Mouse (Mus musculus): ENCODE measurements around the gene Crlf1. TPM values are rescaled to one million over a fixed set of nuclear protein-coding genes. Genes with fewer than 3 reads are reported as not detected.
A peak's percentile ranks its signal among the peaks of the same experiment; 100 is the strongest.
"Not testable (repeated sequence)": the region's sequence is repeated elsewhere in the genome, so short reads cannot be mapped to it uniquely, and the experiment has no call there.

Gene Crlf1
- total RNA-seq, 2 experiments from 2014 or later, result not detected

DNA sequence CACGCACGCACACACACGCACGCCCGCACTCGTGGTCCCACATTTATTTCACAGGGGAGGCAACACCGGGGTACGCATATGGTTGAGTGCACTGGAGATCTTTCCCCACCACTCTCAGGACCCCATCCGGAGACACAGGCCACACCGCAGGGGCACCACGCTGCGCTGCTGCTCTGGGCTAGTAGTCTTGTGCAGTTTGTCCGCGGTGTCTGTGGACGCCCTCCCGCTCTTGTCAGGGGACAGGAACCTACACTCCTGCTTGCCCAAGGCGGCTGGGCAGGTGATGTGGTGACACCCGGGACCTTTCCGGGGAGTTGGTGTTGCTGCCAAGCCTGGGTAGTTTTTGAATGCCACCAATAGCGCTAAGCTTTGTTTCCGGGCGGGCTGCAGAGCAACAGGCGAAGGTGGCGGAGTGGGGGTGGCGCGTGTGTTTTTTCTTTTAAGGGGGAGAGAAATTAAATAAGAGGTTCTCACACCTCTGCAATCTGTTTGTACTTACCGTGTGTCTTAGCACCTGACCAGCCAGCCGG lies 1.5 kb downstream of the Crlf1 start:
- peak; percentile 15; the same call in 1 of the 2 replicates for ATAC-seq (replicated peaks; ENCODE audit: poor library complexity, severe bottlenecking)

DNA sequence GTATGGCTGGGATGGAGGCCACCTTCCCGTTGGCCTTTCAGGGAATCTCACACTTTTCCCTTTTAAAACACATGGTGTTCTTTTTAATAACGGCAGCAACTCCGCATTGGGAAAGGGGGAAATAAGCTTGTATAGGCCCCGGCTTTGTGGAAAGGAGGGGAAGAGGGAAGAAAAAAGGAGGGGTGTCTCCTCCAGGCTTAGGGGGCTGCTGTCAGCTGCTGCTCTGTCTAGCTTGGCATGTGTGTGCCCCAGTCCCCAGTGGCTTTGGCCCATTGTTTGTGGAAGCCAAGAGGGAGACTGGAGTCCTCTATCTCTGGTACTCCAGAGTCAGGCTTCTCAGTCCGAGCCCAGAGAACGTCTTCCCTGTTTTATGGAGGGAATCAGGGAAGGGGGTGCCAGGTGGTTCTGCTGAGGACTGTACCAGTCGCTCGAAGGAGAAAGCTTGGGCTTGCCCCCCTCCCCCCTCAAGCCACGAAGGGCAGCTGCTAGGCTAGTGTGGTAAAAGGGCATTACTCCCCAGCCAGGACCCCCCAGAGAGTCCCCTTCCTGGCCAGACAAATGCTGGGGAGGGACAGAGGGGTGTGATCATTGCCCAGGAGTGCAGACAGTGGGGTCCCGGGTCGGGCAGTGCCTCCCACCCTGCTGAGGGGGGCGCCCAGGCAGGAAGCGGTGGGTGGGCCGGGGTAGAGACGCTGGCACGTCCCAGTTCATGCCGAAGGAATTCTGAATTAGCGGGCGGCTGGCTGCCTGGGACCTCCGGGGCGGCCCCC lies 2.2 kb downstream of the Crlf1 start:
- no peak for ATAC-seq (replicated peaks; ENCODE audit: poor library complexity, severe bottlenecking)

DNA sequence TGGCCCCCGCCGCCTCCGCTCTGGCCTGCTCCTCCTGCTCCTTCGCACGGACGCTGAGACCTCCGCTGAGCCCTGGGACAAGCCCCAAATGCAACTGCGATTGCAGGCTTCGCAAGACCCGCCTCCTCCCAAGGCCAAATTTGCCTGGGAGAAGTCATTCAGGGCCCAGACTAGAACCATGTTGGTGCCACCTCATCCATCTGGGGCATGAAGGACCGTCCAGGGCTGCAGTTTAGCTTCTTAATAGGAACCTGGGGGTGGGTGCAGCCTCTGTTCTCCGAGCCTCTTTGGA lies 2.8 kb downstream of the Crlf1 start:
- no peak for ATAC-seq (replicated peaks; ENCODE audit: poor library complexity, severe bottlenecking)

DNA sequence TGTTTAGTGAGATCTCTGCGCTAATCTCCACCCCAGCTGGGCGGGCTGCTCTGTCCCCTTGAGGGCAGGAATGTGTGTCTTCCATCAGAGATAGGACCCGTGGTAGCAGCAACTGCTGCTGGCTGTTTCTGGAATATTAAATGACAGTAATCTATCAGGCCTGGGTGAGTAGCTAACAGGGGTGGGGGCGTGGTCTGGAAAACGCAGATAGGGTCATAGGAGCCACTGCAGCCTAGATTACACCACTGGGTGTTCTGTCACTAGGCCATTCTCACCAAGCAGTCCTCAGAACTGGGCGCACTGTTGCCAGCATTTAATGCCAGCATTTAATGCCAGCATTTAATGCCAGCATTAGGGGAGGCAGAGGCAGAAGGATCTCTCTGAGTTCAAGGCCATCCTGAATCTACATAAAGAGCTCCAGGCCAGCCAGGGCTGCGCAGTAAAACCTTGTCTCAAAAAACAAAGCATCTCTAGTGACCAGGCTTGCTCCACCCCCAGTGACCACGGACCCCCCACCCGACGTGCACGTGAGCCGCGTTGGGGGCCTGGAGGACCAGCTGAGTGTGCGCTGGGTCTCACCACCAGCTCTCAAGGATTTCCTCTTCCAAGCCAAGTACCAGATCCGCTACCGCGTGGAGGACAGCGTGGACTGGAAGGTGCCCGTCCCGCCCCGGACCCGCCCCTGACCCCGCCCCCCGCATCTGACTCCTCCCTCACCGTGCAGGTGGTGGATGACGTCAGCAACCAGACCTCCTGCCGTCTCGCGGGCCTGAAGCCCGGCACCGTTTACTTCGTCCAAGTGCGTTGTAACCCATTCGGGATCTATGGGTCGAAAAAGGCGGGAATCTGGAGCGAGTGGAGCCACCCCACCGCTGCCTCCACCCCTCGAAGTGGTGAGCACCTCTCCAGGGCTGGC lies 7.7 kb downstream of the Crlf1 start:
- ATAC-seq (replicated peaks; ENCODE audit: poor library complexity, severe bottlenecking), result peak; percentile 37

DNA sequence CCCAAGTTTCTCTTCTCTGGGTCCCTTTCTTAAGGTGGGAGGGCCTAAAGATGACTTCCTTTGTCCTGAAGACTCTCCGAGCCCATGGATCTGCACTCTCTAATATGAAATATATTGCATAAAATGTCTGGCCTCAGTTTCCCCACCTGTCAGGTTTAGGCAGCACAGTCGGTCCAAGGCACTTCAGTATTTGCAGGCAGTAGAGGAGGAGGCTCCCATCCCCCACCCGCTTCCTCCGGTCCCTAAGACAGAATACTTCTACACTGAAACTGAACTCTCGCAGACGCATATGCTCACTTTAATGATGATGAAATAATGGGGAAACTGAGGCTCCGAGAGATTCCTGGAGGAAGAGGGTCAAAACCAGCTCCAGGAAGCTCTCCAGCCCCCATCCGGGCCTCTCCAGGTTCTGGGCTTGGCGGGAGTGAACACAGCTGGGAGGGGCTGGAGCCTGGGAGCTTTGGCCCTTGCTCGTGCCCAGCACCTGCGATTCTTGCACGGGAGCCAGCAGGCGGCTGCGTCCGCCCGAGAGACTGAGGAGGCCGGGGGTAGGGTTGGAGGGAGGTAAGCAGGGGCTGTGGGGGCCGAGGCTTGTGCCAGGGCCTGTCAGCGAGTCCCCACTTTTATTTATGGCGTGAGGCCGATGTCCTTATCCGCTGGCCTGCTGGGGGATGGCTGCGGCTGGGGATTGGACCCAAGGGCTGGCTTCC lies 9.0 kb downstream of the Crlf1 start:
- no peak for ATAC-seq (replicated peaks; ENCODE audit: poor library complexity, severe bottlenecking)

DNA sequence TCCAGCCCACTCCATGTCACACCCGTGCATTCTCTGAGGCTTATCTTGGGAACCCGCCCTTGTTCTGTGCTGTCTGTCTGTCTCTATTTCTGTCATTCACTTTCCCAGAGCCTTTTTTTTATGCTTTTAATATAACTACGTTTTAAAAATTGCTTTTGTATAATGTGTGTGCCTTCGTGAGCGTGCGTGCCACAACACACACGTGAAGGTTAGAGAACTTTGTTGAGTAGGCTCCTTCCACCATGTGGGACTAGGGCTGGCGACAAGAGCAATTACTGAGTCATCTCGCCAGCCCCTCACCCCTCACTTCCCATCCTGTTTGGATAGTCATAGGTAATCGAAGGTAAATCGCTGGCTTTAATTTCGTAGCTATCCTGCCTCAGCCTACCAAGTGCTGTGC lies 9.6 kb downstream of the Crlf1 start:
- ATAC-seq (replicated peaks; ENCODE audit: poor library complexity, severe bottlenecking), result no peak

DNA sequence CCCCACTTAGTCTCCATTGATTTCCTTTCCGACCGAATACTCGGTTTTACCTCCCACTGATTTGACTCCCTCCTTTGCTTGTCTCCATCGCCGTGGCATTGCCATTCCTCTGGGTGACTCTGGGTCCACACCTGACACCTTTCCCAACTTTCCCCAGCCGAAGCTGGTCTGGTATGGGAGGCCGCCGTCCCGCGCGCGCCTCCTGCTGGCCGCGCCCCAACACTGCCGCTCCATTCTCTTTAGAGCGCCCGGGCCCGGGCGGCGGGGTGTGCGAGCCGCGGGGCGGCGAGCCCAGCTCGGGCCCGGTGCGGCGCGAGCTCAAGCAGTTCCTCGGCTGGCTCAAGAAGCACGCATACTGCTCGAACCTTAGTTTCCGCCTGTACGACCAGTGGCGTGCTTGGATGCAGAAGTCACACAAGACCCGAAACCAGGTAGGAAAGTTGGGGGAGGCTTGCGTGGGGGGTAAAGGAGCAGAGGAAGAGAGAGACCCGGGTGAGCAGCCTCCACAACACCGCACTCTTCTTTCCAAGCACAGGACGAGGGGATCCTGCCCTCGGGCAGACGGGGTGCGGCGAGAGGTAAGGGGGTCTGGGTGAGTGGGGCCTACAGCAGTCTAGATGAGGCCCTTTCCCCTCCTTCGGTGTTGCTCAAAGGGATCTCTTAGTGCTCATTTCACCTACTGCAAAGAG lies 10.2 kb downstream of the Crlf1 start:
- peak; percentile 32 for ATAC-seq (replicated peaks; ENCODE audit: poor library complexity, severe bottlenecking)

DNA sequence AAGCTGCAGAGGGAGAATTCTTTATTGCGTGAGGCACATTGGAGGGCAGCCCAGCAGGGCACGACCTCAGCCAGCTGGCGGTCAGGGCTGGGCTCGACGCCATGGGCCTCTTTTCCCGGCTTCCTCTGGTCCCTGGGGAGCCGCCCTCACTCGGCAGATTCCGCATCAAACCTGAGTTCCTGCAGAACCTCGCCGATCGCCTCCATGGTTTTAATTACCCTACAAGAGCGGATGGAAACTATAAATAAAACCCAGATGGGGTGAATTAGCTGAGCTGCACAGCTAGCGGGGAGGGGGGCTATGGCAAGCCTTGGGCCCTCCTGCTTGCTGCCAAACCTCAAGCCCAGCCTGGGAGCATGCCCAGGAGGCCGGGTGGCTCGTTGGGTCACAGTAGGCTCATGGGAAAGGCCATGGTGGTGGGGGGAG lies 11.3 kb downstream of the Crlf1 start:
- no peak for ATAC-seq (replicated peaks; ENCODE audit: poor library complexity, severe bottlenecking)

DNA sequence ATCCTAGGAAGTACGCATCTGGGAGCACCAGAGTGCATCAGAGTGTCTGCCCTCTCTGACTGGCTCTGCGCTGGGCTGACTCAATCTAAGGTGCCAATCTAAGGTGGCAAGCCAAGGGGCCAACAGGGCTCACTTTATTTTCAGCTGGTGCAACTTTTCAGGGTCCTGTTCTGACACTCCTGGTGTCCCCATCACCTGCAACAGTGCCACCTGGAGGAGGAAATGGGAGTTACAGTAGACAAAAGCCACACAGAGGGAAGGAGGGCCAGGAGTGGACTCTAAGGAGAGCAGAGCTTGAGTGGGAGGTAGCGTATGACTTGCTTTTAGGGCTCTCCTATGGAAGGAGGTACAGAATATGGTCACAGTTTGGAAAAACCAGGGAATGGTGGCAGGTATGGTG lies 11.9 kb downstream of the Crlf1 start:
- ATAC-seq (replicated peaks; ENCODE audit: poor library complexity, severe bottlenecking), result peak; percentile 36; the same call in 1 of the 2 replicates

DNA sequence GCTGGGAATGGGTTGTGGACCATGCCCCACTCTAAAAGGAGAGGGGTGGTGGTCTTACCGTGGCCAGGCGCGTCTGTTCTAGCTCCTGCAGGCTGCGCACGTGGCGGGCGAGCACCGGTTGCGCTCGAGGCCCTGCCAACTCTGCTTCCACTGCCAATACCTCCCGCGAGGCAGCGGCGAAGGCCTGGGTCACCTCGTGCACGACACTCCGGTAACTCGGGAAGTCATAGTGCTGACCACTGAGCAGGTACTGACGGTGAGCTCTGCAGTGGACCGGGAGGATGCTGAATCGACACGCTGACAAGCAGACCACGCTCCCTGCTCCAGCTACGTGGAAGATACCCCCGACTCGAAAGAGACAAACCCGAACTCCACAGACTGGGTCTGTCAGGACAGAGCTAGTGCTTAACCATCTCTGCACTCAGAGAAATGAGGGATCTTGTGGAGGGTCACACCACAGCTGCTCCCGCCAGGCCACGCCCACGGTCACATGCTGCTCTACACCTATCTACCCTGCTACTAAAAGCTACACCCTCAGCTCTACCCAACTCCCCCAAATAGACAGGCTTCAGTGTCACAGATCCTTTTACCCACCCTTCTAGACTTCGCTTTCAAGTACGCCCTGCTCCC lies 12.9 kb downstream of the Crlf1 start:
- ATAC-seq (replicated peaks; ENCODE audit: poor library complexity, severe bottlenecking), result peak; percentile 7; the same call in 1 of the 2 replicates

DNA sequence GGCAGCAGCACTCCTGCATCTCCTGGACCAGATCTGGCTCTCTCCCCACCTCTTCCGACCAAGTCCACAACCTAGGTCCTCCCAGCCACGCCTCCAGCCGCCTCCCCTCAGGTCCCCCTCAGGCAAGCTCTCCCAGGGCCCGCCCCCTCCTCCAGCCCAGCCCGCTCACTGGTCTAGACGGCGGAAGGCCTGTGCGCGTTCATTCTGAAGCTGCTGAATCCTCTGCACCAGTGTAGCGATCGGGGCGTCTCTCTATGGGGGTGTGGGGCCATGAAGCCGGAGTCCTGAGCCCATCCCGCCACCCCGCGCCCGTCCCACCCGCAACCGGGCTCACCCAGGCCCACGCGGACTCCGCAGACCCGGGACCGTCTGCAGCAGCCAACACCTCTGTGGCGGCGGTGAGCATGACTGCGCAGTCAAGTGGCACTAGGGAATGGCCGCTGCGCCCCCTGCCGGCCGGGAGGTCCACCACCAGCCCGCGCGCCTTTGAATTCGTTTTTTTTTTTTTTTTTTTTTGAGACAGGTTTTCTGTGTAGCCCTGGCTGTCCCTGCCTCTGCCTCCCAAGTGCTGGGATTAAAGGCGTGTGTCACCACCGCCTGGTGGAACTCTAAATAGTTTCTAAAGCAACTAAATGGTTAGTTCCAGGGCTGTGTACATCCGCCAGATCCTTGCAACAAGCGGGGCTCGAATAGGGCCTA lies 13.5 kb downstream of the Crlf1 start, which contains the start of gene Rex1bd:
TSS of gene Rex1bd (minus strand) at position 425 of the 699 bp plus-strand sequence.
- peak; percentile 67 for ATAC-seq (replicated peaks; ENCODE audit: poor library complexity, severe bottlenecking)

DNA sequence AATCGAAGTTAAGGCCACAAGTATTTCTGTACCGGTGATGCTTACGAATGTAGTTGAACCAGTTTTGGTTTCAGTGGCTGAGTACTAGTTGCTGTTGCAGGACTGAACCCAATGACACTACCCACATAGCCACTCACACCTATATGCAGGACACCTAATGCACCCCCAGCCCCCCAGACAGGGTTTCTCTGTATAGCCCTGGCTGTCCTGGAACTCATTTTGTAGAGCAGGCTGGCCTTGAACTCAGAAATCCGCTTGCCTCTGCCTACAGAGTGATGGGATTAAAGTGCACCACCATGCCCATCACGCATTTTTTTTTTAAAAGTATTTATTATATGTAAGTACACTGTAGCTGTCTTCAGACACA lies 14.1 kb downstream of the Crlf1 start:
- ATAC-seq (replicated peaks; ENCODE audit: poor library complexity, severe bottlenecking), result no peak

DNA sequence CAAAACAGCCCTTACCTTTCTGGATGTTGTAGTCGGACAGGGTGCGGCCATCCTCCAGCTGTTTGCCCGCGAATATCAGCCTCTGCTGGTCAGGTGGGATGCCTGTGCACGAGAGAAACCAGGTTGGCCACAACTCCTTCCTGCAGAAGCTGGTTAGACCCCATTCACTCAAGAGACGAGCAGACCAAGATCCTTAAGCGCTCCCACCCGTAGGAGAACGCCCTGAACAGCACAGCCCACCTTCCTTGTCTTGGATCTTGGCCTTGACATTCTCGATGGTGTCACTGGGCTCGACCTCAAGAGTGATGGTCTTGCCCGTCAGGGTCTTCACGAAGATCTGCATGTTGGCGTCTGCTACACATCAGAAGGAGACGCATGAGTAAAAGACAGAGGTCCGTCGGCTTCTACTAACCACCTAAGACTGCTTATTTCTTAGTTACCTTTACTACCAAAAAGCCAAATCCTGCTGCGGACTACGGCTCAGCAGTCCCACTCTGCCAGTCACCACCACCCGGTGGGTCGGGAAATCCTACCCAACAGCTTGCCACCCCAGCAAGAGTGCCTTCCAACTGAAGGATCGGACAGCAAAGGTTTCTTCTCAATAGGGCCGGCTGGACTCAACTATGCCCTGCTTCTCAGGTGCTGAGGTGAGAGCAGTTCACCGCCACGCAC lies 16.5 kb downstream of the Crlf1 start:
- no peak for ATAC-seq (replicated peaks; ENCODE audit: poor library complexity, severe bottlenecking)

DNA sequence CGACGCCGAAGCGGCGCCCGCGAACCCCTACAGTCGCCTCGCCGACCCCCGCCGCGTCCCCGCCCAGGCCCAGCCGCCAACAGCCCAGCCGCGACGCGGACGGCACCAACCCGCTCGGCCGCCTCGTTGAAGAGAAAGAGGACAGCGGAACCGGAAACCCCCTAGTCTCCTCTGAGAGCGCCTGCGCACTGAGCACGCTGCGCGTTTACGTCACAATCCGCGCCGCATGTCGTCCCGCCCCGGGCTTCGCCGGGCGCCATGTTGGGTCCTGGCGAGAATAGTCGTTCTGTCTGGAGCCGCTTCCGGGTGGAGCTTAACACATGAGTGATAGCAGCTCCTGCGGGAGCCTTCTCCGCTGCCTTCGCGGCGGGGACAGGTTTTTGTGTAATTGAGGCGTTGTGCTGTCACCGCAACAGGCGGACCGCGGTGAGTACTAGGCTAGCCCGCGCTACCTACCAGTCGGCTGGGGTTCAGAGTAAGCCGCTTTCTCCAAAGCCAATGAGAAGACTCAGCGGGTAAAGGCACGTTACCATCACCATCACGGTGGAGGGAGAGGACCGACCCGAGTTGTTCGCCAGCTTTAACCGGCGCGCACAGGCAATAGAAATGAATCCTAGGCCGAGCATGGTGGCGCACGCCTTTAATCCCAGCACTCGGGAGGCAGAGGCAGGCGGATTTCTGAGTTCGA lies 17.4 kb downstream of the Crlf1 start, which contains the start of gene Uba52:
TSS of gene Uba52 (minus strand) at position 574 of the 688 bp plus-strand sequence.
- ATAC-seq (replicated peaks; ENCODE audit: poor library complexity, severe bottlenecking), result peak; percentile 74

DNA sequence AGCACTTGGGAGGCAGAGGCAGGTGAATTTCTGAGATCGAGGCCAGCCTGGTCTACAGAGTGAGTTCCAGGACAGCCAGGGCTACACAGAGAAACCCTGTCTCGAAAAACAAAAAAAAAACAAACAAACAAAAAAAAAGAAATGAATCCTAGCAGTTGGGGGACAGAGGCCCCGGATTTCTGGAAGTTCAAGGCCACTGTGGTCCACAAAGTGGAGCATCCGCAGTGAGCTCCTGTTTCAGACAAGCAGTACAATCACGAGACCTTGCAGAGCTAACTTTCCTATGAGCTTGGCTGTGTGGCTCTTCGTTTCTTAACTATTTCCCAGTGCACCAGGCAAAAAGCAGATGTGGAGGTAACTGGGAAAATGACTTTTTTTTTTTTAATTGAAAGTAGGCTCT lies 18.2 kb downstream of the Crlf1 start:
- not testable (repeated sequence) for ATAC-seq (replicated peaks; ENCODE audit: poor library complexity, severe bottlenecking)

DNA sequence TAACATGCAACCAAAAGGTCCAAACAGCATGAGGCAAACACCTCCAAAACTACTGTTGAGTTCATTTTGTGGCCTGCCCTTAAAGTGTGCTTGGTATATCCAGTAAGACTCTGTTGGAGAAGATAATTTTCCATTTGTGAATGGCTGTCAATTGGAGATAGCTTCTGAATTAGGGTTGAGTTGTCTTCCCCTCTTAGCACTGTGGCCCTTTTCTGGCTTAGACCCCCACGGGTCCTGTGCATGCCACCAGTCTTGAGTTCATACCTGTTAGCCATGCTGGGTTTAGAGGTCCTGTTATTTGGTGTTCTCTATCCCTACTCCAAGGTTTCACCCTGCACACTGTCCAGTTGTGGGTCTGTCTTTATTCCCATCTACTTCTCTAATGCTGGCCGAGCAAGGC lies 18.8 kb downstream of the Crlf1 start:
- no peak for ATAC-seq (replicated peaks; ENCODE audit: poor library complexity, severe bottlenecking)

DNA sequence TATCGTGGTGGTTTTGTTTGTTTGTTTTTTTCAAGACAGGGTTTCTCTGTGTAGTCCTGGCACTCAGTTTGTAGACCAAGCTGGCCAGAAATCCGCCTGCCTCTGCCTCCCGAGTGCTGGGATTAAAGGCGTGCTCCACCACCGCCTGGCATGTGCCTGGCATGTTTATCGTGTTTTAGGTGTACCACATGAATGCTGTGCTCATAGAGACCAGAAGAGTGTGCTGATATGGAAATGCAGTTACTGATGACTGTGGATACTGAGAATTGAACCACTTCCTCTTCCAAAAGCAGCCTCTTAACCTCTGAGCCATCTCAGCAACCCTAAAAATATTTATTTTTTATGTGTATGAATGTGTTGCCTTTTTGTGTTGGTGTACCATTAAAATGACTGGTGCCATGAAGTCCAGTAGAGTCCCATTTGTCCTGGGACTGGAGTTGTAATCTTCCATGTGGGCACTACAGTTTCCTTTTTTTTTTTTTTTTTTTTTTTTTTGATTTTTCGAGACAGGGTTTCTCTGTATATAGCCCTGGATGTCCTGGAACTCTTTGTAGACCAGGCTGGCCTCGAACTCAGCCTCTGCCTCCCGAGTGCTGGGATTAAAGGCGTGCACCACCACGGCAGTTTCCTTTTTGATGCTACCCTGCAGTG lies 19.4 kb downstream of the Crlf1 start:
- ATAC-seq (replicated peaks; ENCODE audit: poor library complexity, severe bottlenecking), result 0 out of 2 replicates have a peak, but pooled peaks have one; percentile 33
